Mouse (Mus musculus) ES-E14 (cell line): ENCODE data around the gene Fam214a. TPM values are rescaled to one million over a fixed set of nuclear protein-coding genes. Genes with fewer than 3 reads are reported as not detected.
A peak's percentile ranks its signal among the peaks of the same experiment; 100 is the strongest.

Experiments used
- DNase-seq: peaks from one replicate; pipeline ENCODE4 v3.0.0-alpha.2; 2013; ENCODE audit warnings: low read depth, low spot score
- H3K27ac ChIP-seq: 2 replicates; pipeline ENCODE4 v1.5.1; 2012; ENCODE audit warnings: low read depth, mild to moderate bottlenecking, low read length, moderate library complexity, mixed read lengths; ENCODE audit not compliant: poor library complexity, insufficient read depth, severe bottlenecking
- H3K36me3 ChIP-seq: 2 replicates; pipeline ENCODE4 v1.6.1; 2012; ENCODE audit warnings: mild to moderate bottlenecking, low read length, moderate library complexity, mixed read lengths; ENCODE audit not compliant: control insufficient read depth, poor library complexity, insufficient read depth, severe bottlenecking
- H3K4me1 ChIP-seq, 2 experiments: fragments of 150-350 bp in 1 of 2; sonication (generic) in 1 of 2; 2 replicates each; pipeline ENCODE4 v1.6.1; 2012; ENCODE audit warnings: low read length in 2 of 2, mild to moderate bottlenecking in 1 of 2, mixed read lengths in 1 of 2; ENCODE audit not compliant: control insufficient read depth in 2 of 2, insufficient read depth in 2 of 2, poor library complexity in 1 of 2
- H3K4me3 ChIP-seq, 2 experiments: fragments of 150-350 bp in 1 of 2; sonication (generic) in 1 of 2; 2 replicates each; pipeline ENCODE4 v1.5.1; 2012; ENCODE audit warnings: low read length in 2 of 2, low read depth in 1 of 2, mild to moderate bottlenecking in 1 of 2, mixed read lengths in 1 of 2; ENCODE audit not compliant: insufficient read depth in 1 of 2, poor library complexity in 1 of 2, severe bottlenecking in 1 of 2
- H3K9ac ChIP-seq: 2 replicates; pipeline ENCODE4 v1.6.1; 2012; ENCODE audit warnings: low read depth, mild to moderate bottlenecking, low read length, mixed read lengths; ENCODE audit not compliant: poor library complexity, insufficient read depth, severe bottlenecking
- H3K9me3 ChIP-seq: fragments of 150-350 bp; sonication (generic); 2 replicates; pipeline ENCODE4 v1.6.1; 2012; ENCODE audit warnings: low read depth, mild to moderate bottlenecking, low read length; ENCODE audit not compliant: control insufficient read depth, insufficient read depth
- CHD2 ChIP-seq: IDR thresholded peaks from 2 replicates; pipeline ENCODE4 v1.6.1; 2014; ENCODE audit warnings: mild to moderate bottlenecking, low read depth, low read length, inconsistent platforms
- HCFC1 ChIP-seq: IDR thresholded peaks from 2 replicates; pipeline ENCODE4 v1.6.1; 2012; ENCODE audit warnings: low read length, inconsistent platforms, borderline replicate concordance; ENCODE audit not compliant: insufficient read depth
- MAFK ChIP-seq: IDR thresholded peaks from 2 replicates; pipeline ENCODE4 v1.6.1; 2014; ENCODE audit warnings: mild to moderate bottlenecking, low read depth, low read length, inconsistent platforms; ENCODE audit not compliant: insufficient read depth
- ZC3H11A ChIP-seq: IDR thresholded peaks from 2 replicates; pipeline ENCODE4 v1.6.1; 2012; ENCODE audit warnings: low read depth, mild to moderate bottlenecking, inconsistent platforms, low read length, borderline replicate concordance
- ZNF384 ChIP-seq: IDR thresholded peaks from 2 replicates; pipeline ENCODE4 v1.6.1; 2012; ENCODE audit warnings: low read depth, low read length, inconsistent platforms
- in situ Hi-C, 2 experiments: fragments of 600-800 bp; cut with MboI; formaldehyde crosslinking; loops; one replicate each; pipeline ENCODE4 v1.15.1; 2025; ENCODE audit warnings: low sequenced_read_pairs in 2 of 2, inconsistent platforms in 1 of 2; ENCODE audit not compliant: unreplicated experiment in 2 of 2
- total RNA-seq: library from RNA; depleted of rRNA; stranded (reverse); fragments of 300-350 nt; gene quantifications from 2 replicates; pipeline ENCODE4 v1.2.3, GENCODE M21; 2012

Fam214a gene
- total RNA-seq, 1 experiment, result 5.2 TPM

GRCm38 (mm10) chr9:74938670-74939534, 13.8 kb upstream of the Fam214a start:
- in situ Hi-C loops, result no loop called here

DNA sequence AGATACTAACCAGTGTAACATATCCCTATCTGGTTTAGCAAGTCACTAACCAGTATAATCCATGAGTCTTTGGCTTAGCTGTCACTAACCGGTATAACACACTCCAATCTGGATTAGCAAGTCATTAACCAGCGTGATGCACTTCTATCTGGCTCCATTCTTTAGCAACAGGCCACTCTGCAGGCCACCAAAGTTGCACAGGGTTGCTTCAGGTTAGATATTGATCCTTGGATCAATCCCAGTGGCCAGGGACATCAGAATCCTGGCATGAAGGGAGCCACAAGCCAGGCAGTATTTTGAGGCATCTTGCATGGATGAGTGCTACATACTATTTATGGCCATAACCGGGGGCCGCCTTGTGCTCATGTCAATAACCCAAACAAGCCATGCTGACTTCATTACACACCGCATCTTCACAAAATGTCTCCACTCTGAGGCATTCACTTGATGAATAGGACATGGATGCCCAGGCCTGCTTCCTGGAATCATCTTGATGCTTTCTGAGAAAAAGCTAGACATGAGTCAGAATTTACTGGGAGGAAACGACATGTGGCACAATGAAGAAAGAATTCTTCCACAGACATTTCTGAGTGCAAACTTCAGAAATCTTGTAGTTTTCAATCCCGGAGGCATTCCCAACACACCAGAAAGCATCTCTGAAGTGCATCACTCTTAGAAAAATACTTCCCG, 5.8 kb upstream of the Fam214a start:
- Histone ChIP-seq H3K27ac (no peak overlapping the region), H3K4me3 (no peak overlapping the region), H3K9me3 (no peaks in the 10 kb centered on the region), H3K4me1 (no peaks in the 10 kb centered on the region), H3K9ac (no peak overlapping the region), H3K36me3 (no peaks in the 10 kb centered on the region)
- no peak for TF ChIP-seq MAFK
- no peak for TF ChIP-seq ZC3H11A
- no peak for TF ChIP-seq CHD2
- TF ChIP-seq ZNF384, result no peak
- TF ChIP-seq HCFC1, result no peak
- in situ Hi-C loops, result no loop called here
- DNase-seq, result no peak

More at GRCm38 (mm10) chr9:74938670-74939534, 13.8 kb upstream of the Fam214a start:
- no peak for DNase-seq
- H3K4me1 ChIP-seq, result no peaks in the 10 kb centered on the region
- no peak overlapping the region for H3K27ac ChIP-seq
- no peaks in the 10 kb centered on the region for H3K36me3 ChIP-seq
- H3K9ac ChIP-seq, result no peak overlapping the region
- no peak for TF ChIP-seq MAFK
- TF ChIP-seq CHD2, result no peak
- no peak for TF ChIP-seq HCFC1
- TF ChIP-seq ZNF384, result no peak
- no peak for TF ChIP-seq ZC3H11A
- H3K9me3 ChIP-seq, result no peaks in the 10 kb centered on the region
- no peak overlapping the region for H3K4me3 ChIP-seq

DNA sequence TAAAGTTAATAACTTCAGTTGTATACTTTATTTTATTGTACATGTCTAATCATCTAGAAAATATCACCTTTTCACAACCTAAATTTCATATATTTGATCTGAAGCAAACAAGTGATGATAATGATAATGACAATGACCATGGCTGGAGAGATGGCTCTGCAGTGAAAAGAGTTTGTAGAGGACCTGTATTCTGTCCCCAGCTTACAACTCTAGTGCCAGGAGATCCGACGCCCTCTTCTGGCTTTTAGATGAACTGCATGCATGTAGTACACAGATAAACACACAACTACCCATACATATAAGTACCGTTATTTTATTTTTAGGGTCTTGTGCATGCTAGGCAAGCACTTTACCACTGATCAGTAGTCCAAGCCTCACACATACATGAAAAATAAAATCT, 1.2 kb upstream of the Fam214a start:
- Histone ChIP-seq H3K9ac (no peak overlapping the region), H3K4me1 (peaks cover 0 to 2% of the 10 kb centered on the region in 2 experiments; a peak in 1 of 4 replicates), H3K27ac (no peak overlapping the region), H3K4me3 (no peak overlapping the region), H3K9me3 (no peaks in the 10 kb centered on the region), H3K36me3 (no peaks in the 10 kb centered on the region)
- TF ChIP-seq HCFC1 (no peak), ZC3H11A (no peak; the same call in 1 of the 2 replicates), CHD2 (no peak), ZNF384 (no peak), MAFK (no peak)
- in situ Hi-C loops, result no loop called here
- DNase-seq, result peak; percentile 47

DNA sequence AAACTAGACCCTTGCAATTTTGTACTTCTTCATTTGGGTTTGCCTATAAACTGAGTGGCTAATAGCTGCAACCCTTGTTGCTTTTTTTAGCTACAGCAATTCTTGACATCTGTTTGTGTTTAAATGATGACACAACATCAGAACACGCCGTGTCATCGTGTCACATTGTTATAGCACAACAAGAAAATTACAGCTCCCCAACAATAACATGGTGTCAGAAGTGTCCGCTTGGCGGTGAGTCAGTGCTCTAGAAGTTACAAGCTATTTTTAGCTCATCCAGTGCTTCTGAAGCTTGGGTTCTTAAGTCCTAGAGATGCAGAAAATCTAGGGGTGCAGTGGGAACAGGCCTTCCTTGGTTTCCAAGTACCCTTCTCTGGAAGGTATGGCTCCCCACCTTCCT, 578 bp upstream of the Fam214a start:
- no peaks in the 10 kb centered on the region for H3K9me3 ChIP-seq
- DNase-seq, result no peak
- H3K27ac ChIP-seq, result no peak overlapping the region
- in situ Hi-C loops, result no loop called here
- H3K4me3 ChIP-seq, result peak overlapping the region; percentile 54 to 80
- H3K36me3 ChIP-seq, result no peaks in the 10 kb centered on the region
- H3K9ac ChIP-seq, result no peak overlapping the region
- H3K4me1 ChIP-seq, result peaks cover 0 to 2% of the 10 kb centered on the region in 2 experiments; a peak in 1 of 4 replicates
- no peak for TF ChIP-seq HCFC1
- TF ChIP-seq MAFK, result no peak
